Mouse (Mus musculus) hindbrain, postnatal 0 days (tissue): ENCODE measurements around the gene Olfr273. TPM values are rescaled to one million over a fixed set of nuclear protein-coding genes. Genes with fewer than 3 reads are reported as not detected.
A peak's percentile ranks its signal among the peaks of the same experiment; 100 is the strongest.
"Not testable (repeated sequence)": the region's sequence is repeated elsewhere in the genome, so short reads cannot be mapped to it uniquely, and the experiment has no call there.

Experiments
- ATAC-seq: fragments of 200-750 bp; cut with Nextera tagmentation; 2 replicates; pipeline ENCODE4 v1.8.0; 2017; ENCODE audit warnings: mild to moderate bottlenecking, moderate TSS enrichment, moderate library complexity
- DNase-seq: peaks from one replicate; pipeline ENCODE4 v3.0.0-alpha.2; 2015; ENCODE audit warnings: low spot score
- H3K27ac ChIP-seq: fragments of 300-500 bp; sonication (generic); 2 replicates; pipeline ENCODE4 v1.5.1; 2014; ENCODE audit warnings: mild to moderate bottlenecking
- H3K27me3 ChIP-seq: fragments of 300-500 bp; sonication (generic); 2 replicates; pipeline ENCODE4 v1.6.1; 2014; ENCODE audit warnings: low read length, mixed read lengths; ENCODE audit not compliant: insufficient read depth
- H3K36me3 ChIP-seq: fragments of 300-500 bp; sonication (generic); 2 replicates; pipeline ENCODE4 v1.6.1; 2014; ENCODE audit warnings: low read length, mixed read lengths; ENCODE audit not compliant: insufficient read depth
- H3K4me1 ChIP-seq: fragments of 300-500 bp; sonication (generic); 2 replicates; pipeline ENCODE4 v1.6.1; 2014; ENCODE audit warnings: antibody characterized with exemption, low read length, mixed read lengths; ENCODE audit not compliant: insufficient read depth
- H3K4me2 ChIP-seq: fragments of 300-500 bp; sonication (generic); 2 replicates; pipeline ENCODE4 v1.6.1; 2014; ENCODE audit warnings: low read depth, mild to moderate bottlenecking, low read length, moderate library complexity, mixed read lengths
- H3K4me3 ChIP-seq: fragments of 300-500 bp; sonication (generic); 2 replicates; pipeline ENCODE4 v1.5.1; 2014; ENCODE audit warnings: low read length
- H3K9ac ChIP-seq: fragments of 300-500 bp; sonication (generic); replicated peaks from 2 replicates; pipeline ENCODE4 v1.6.1; 2014; ENCODE audit warnings: mild to moderate bottlenecking, low read length, moderate library complexity, mixed read lengths
- H3K9me3 ChIP-seq: fragments of 300-500 bp; sonication (generic); 2 replicates; pipeline ENCODE4 v1.6.1; 2016; ENCODE audit warnings: low read length, mixed read lengths
- CTCF ChIP-seq: IDR thresholded peaks from 2 replicates; pipeline ENCODE4 v1.5.1; 2016; ENCODE audit warnings: antibody characterized with exemption, control low read depth, low read depth
- WGBS: fragments of 180-500 bp; shearing (Covaris S2); extraction: QIAGEN DNeasy Blood & Tissue Kit; methylation state at CpG from one replicate; pipeline ENCODE4 v1.1.7; 2014; 5-methylcytosine and 5-hydroxymethylcytosine counted together
- polyA plus RNA-seq: library from polyadenylated mRNA; unstranded; fragments of >200 nt; fragmentation: Nextera tagmentation; extraction: Ambion mirVana; gene quantifications from 2 replicates; pipeline ENCODE4 v1.2.1, GENCODE M21; 2015
- total RNA-seq: library from RNA; depleted of rRNA; stranded (reverse); fragments of >200 nt; gene quantifications from 2 replicates; pipeline ENCODE4 v1.2.3, GENCODE M21; 2014; rRNA removed

Olfr273 gene
- total RNA-seq (not detected in 2 replicates), polyA plus RNA-seq (not detected in 2 replicates)

DNA sequence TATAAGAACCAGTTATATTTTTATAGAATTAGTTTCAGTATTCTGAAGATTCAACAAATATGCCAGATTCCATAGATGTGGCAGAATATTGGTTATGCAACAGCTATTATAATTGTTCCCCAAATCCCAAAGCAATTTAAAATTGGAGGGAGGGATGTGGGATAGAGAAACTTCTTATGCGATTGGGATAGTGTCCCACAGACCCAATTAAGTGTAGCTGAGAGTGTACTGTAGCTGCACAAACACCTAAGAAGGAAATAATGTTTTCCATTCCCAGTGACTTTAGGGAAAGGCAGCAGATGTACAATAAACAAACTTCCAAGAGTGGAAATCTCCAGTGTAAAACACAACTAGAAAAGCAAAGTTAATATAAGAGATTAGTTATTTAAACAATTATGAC lies at the start of gene Olfr273:
Gene Olfr273, minus strand, starts transcription at position 101 of the 400 bp plus-strand sequence.
- no peak within 1 kb of the TSS for H3K4me3 ChIP-seq
- no peaks in the 10 kb centered on the region for H3K4me1 ChIP-seq
- WGBS: 69% methylated on average over 1 of the region's 1 CpGs
- ATAC-seq (no peak), DNase-seq (no peak)
- no peak within 1 kb of the TSS for H3K27ac ChIP-seq
- no peaks in the 10 kb centered on the region for H3K9me3 ChIP-seq
- no peak within 1 kb of the TSS for H3K4me2 ChIP-seq
- no peak within 1 kb of the TSS for H3K9ac ChIP-seq
- no peaks in the 10 kb centered on the region for H3K27me3 ChIP-seq
- no peaks in the 10 kb centered on the region for H3K36me3 ChIP-seq
- TF ChIP-seq CTCF: no peak

DNA sequence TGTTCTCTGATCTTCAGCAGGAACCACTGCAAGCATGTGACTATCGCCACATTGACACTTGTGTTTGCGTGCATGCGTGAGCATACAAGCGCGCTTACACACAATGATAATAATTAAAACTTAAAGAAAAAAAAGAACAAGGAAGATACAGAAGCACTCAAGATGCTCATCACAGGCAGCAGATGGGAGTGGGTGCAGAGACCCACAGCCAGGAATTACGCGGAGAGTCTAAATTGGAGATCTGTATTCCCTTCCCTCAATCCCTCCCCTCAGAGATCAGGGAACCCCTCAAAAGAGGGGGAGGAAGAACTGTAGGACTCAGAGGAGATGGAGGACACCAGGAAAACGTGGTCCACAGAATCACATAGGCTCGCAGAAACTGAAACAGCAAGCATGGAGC lies 5.1 kb upstream of the Olfr273 start:
- no peak overlapping the region for H3K9ac ChIP-seq
- H3K27ac ChIP-seq: no peak overlapping the region
- H3K4me3 ChIP-seq: no peak overlapping the region
- no peak for TF ChIP-seq CTCF
- H3K36me3 ChIP-seq: no peaks in the 10 kb centered on the region
- ATAC-seq (no peak), DNase-seq (no peak)
- WGBS: 92% methylated on average over 9 of the region's 9 CpGs
- no peaks in the 10 kb centered on the region for H3K4me1 ChIP-seq
- no peaks in the 10 kb centered on the region for H3K9me3 ChIP-seq
- H3K4me2 ChIP-seq: no peak overlapping the region
- H3K27me3 ChIP-seq: no peaks in the 10 kb centered on the region

DNA sequence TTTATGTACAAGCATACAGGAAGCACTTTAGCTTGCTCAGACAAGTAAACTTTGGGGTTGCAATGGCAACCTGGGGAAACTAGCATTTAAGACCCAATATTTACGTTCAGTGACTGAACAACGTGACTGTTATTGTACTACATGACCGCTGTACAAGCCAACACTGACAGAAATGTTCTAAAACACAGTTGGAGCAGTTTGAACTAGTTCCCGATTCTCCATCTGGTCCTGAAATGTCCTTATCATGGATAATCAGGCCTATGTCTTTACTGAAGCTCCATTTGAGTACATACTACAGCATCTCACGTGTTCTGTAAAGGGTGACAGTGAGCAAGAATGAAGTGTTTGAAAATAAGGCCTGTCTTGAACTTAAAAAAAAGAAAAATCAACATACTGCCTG lies 9.4 kb downstream of the Olfr273 start:
- no peak overlapping the region for H3K27ac ChIP-seq
- ATAC-seq (no peak), DNase-seq (no peak)
- no peak overlapping the region for H3K4me2 ChIP-seq
- H3K36me3 ChIP-seq: no peaks in the 10 kb centered on the region
- TF ChIP-seq CTCF: no peak
- H3K27me3 ChIP-seq: no peaks in the 10 kb centered on the region
- H3K4me3 ChIP-seq: no peak overlapping the region
- no peak overlapping the region for H3K9ac ChIP-seq
- 68% methylated on average over 5 of the region's 5 CpGs for WGBS
- H3K9me3 ChIP-seq: no peaks in the 10 kb centered on the region
- no peaks in the 10 kb centered on the region for H3K4me1 ChIP-seq

DNA sequence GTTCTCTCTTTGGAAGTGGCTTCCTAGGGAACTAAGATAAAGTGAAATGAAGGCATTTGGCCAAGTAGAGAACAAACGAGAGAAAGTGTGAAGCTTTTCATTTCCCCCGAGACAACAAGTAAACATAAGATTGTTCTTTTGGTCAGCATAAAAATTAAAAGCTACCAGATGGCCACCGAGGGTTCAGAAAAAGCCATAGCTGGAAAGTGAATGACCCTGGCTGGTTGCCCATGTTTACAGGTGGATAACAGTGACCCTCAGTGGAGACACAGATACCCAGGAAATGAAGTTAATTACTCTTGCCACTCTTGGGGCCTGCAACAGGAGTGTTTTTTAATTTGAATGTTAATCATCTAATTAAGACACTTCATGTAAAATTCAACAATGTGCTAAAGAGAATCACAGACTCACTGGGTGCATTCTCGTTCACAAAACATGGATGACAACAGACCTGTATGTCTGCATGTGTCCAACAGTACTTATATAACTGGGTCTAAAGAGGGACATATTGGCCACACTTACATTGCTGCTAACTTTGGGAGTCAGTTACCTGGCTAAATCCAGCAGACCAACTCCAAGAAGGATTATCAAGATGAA lies 9.9 kb downstream of the Olfr273 start:
- no peak for TF ChIP-seq CTCF
- no peak overlapping the region for H3K9ac ChIP-seq
- no peaks in the 10 kb centered on the region for H3K4me1 ChIP-seq
- no peak overlapping the region for H3K4me3 ChIP-seq
- no peaks in the 10 kb centered on the region for H3K9me3 ChIP-seq
- DNase-seq: peak; percentile 73
- 33% methylated on average over 4 of the region's 4 CpGs for WGBS
- no peaks in the 10 kb centered on the region for H3K36me3 ChIP-seq
- no peaks in the 10 kb centered on the region for H3K27me3 ChIP-seq
- no peak overlapping the region for H3K4me2 ChIP-seq
- peak; percentile 68 for ATAC-seq
- no peak overlapping the region for H3K27ac ChIP-seq

DNA sequence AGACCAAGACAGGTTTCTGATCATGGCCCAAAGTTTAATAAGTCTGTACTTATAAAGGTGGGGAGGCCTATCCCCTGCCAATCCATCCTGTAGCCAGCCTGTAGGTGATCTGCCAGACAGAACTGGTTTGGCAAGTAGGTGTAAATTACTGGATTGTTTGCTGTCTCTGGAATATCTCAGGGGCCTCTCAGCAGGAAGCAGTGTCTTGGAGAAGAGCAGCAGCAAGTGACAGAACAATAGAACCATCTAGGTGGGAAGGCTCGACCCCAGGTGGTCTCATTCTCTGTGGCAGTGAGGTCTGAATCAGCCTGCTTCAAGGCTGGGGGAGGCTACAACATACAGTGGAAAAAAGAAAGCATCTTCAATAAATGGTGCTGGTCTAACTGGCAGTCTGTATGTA lies 13.6 kb downstream of the Olfr273 start:
- H3K36me3 ChIP-seq, H3K4me2 ChIP-seq, H3K9ac ChIP-seq, DNase-seq, H3K4me3 ChIP-seq, H3K9me3 ChIP-seq, H3K27ac ChIP-seq, H3K27me3 ChIP-seq, H3K4me1 ChIP-seq, ATAC-seq: not testable (repeated sequence)
- WGBS: 41% methylated on average over 1 of the region's 1 CpGs

DNA sequence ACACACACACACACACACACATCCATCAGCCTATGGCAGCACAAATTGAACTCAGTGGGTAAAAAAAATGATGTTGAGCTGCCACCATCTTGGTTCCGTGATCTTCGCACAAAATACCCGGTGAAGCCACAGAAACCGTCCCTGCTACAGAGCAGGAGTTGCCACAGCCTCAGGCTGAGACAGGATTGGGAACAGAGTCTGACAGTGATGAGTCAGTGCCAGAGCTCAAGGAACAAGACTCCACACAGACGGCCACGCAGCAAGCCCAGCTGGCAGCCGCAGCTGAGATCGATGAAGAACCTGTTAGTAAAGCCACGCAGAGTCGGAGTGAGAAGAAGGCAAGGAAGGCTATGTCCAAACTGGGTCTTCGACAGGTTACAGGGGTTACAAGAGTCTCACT lies 37.7 kb downstream of the Olfr273 start:
- ATAC-seq (no peak), DNase-seq (no peak)
- Histone ChIP-seq H3K27ac (no peak overlapping the region), H3K27me3 (no peaks in the 10 kb centered on the region), H3K4me2 (no peak overlapping the region), H3K9ac (no peak overlapping the region), H3K4me3 (no peak overlapping the region), H3K9me3 (no peaks in the 10 kb centered on the region), H3K36me3 (no peaks in the 10 kb centered on the region), H3K4me1 (no peaks in the 10 kb centered on the region)
- TF ChIP-seq CTCF: no peak
- 94% methylated on average over 11 of the region's 11 CpGs for WGBS

DNA sequence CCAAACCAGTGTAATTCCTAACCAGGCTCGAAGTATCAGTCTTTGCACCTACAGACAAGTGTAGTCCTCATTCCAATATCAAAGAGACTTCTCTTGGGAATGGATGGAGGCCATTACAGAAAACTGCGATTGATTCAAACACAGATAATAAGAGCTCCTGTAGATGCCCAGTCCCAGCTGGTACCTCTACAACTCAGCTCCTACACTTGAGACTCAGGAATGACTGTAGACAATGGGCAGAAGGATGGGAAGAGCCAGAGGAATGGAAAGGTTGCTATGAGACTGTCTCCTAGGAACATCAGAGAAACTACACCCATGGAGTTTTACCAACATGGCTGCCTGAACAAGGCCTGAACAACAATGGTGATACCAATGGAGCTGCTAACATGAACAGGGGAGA lies 44.7 kb downstream of the Olfr273 start, which contains the start of gene Olfr275:
Gene Olfr275, plus strand, starts transcription at position 301 of the 400 bp plus-strand sequence.
- H3K27me3 ChIP-seq: no peaks in the 10 kb centered on the region
- no peak for DNase-seq
- H3K36me3 ChIP-seq: no peaks in the 10 kb centered on the region
- TF ChIP-seq CTCF: no peak
- no peak for ATAC-seq
- H3K9me3 ChIP-seq: no peaks in the 10 kb centered on the region
- H3K4me2 ChIP-seq: no peak within 1 kb of the TSS
- no peak within 1 kb of the TSS for H3K27ac ChIP-seq
- H3K9ac ChIP-seq: no peak within 1 kb of the TSS
- WGBS: 94% methylated on average over 2 of the region's 2 CpGs
- H3K4me3 ChIP-seq: no peak within 1 kb of the TSS
- no peaks in the 10 kb centered on the region for H3K4me1 ChIP-seq
